Mouse (Mus musculus): ENCODE results near the gene Crb2.

Crb2 gene

DNA sequence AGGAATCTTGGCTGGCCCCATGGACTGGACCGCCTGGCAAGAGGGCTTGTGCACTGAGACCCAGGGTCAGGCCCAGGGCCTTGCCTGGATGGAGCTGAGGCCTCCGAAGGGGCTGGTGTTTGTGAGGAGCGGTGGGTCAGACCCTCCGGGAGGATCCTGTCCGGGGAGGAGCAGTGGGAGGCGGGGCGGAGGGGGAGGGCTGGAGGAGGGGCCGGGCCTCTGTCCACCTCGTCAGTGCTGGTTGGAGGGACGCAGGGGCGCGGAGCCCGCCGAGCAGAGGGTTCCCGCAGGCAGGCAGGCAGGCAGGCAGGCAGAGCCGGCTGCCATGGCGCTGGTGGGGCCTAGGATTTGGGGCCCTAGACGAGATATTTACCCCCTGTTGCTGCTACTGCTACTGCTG is at the start of gene Crb2:
Gene Crb2, plus strand, starts transcription at position 234 of the 400 bp plus-strand sequence.
- no peak for DNase-seq (ENCODE audit: low spot score in 2 of 2)

DNA sequence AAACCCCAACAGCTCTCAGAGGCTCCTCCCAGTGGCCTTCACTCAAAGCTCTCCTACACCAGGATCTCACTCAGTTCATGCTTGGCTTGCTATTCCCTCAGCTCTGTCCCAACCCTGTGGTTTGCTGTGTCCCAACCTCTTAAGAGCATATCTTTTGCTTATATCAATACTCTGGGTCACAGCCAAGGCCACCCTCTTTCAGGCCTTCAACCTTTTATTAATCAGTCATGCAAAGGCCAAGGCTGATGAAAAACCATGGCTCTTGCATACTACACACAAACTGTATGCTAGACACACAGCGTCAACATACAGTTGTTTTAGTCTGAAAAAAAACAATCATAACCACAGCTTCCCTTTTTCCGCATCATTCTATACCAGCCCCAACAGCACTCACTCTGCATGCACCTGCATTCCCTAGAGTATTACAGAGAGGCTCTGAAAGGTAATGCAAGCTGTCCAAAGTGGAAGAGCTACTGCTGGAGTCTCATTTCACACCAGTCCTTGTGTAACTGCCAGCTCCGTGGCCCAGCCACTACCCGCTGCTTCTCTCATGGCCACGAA is 44.7 kb upstream of the Crb2 start:
- DNase-seq (ENCODE audit: low spot score in 2 of 2): no peak

DNA sequence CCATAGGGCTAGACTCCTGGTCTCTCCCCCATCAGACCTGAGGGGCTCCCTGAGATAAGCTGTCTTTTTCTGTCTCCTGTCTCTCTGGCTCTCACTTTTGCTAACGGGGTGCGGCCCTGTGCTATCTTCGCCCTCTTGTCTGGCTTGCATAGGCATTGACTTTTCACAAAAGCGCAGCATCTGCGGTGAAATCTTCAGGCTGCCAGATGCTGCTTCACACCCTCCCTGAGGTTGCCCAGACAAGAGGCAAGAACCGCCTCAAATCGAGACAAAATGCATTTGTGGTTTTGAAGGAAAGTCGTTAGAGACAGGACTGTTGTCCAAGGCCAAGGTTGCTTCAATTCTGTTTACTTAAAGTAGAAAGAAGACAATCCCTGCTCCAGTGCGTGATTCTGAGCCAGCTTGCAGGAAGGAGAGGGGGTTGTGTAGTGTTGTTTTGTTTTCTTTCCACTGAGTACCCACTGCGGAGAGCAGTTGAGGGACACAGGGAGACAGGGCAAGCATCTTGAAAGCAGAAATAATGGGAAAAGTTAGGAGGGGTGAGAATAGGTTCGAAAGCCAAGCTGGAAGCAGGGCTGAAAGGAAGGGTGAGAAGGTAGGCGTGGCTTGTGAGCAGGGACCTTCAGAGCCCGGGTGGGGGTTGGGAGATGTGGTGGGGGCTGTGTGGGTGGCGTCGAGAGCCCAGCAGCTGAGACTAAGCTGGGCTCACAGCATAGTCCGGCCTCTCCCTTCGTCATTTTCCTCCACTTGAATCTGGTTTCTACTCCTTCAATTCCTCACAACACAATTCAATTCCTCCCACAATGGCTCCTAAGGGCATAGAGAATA is 40.9 kb upstream of the Crb2 start:
- no peak for DNase-seq (ENCODE audit: low spot score in 2 of 2)

DNA sequence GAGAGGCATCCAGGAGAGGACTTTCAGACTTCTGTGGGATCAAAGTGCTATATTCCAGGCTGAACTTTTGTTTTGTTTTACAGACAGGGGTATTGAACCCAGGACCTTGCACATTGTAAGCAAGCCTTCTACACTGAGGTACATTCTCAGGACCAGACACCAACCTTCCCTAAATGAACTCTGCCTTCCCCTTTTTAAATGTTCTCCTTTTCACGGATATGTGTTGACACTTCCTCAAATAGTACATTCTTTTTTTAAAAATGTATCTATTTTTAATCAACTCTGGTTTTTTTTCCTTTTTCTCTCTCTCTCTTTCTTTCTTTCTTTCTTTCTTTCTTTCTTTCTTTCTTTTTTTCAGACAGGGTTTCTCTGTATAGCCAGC is 40.3 kb upstream of the Crb2 start:
- DNase-seq (ENCODE audit: low spot score in 2 of 2): no peak

DNA sequence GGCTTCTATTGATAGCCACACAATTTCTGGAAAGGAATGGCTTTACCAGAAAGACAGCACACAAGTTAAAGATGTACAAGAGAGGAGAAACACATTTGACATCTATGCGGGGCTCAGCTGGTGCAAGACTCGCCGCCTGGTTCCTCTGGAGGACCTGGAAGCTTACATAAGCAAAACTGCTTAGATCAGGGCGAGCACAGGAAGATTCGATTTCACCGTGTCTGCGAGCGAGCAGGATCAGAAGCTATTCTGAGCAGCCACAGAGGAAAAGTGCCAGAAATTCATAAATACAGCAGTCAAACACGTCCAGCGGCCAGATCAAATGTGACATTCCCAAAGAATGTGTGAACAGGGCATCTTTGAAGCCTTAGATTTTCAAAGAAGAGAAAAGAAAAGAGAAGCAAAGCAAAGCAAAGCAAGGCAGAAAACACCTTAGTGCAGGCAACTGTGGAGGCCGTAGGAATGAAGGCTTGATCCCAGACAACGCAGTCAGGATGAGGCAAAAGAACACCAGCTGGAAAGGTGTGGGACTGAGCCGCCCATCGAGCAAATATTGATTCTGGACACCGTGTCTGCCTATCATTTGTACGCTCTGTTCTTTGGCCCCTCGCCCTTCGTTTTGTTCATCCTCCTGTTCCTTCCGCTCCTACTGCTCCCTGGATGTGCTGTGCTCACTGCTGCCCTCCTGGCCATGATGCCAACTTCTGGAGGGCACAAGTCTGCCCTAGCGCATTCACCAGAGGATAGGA is 34.1 kb upstream of the Crb2 start:
- no peak for DNase-seq (ENCODE audit: low spot score in 2 of 2)

DNA sequence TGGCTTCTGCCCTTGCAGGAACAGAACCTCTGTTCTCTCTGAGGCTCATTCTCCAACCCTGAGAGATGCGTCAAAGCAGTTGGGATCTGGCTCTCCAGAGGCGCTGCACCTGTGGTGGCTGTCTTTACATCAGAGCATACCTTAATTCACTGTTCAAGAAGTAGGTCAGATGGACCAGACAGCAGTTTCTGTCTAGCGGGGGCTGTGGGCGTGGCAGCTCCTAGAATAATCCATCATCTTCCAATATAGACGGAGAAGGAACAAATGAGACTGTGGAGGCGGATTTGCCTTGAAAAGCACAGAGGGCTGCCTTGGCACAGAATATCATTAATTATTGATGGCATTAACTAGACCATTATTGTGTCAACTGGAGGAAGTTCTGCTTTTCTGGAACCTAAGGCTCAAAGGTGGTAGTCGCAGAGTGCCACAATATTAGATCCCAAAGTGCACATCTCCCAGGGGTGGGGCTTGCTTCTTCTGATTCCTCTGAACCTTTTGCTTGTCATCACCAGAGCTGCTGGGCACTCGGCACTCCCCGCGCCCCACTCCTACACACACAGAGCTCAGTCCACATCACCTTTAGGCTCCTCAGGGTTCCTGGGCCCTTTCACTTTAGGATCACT is 31.2 kb upstream of the Crb2 start:
- no peak for DNase-seq (ENCODE audit: low spot score in 2 of 2)

DNA sequence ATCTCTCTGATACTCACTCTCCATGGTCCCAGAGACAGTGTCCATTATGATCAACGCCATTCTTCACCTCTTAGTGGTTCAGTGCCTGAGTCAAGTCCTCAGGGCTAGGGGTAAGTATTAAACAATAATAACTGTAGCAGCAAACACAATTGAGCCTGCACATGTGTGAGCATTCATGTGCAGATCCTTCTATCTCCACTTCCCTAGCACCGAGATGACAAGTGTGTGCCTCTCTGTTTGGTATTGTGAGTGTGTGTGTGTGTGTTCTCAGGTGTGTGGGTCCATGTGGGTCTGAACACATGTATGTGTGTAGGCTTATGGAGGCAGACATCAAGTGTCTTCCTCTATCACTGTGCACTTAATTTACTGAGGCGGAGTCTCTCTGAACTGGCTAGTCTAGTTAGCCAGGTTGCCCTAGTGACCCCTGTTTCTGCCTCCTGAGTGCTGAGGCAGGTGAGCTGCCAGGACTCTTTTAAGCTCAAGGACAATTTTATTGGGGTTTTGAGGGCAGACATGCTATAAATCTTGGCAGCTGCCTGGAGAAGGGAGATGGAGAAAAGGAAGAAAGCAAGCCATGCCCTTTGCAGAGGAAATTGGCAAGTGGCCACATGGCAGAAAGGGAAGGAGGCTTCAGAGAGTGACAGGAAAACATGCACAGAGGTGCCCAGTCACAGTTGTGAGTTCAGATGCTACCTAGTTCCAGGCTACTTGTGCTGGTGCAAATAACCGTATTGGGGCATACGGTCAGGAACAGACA is 29.6 kb upstream of the Crb2 start:
- no peak for DNase-seq (ENCODE audit: low spot score in 2 of 2)

DNA sequence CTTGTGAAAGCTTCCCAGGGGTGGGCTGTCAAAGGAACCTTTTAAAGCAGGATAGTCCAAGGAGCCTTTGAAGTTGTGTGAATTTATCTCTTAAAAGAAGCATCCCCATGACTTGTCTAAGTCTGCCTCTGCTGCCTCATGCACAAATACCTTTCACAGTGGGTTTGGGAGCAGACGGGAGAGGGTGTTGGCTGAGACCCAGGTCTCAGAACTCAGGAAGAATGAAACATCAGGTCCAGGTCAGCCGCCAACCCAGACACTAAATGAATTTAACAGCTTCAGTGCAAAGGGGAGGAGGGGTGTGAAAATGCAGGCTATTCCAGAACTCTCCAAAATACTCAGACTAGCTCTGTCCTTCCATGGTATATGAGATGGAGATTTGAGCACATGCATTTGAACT is 28.1 kb upstream of the Crb2 start:
- DNase-seq (ENCODE audit: low spot score in 2 of 2): no peak

DNA sequence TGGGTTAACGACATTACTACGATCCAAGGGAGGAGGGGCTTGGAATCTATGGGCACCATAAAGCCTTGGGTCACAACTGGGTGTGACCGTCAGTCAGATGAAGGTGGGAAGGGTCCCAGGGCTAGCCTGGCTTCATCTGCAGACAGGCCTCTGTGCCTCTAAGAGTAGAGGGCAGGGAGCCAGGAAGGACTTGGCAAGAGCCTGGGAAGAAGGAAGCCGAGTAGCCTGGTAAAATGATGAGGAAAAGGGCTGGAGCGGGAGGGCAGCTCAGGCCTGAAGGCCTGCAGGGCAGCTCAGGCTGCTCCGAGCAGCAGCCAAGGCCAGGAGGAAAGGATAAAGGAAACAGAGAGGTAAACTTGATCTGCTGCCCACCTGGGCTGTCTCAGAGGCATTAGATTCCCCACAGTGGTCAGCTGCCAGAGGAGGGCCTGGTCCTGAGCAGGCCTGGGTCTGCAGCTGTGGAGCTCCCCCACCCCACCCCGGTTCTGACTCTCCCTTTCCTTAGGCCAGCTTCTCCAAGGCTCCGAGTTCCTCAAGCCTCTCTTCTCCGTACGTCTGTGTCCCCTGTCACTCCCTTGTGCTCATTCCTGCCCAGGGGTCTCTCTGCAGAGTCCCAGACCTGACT is 27.5 kb upstream of the Crb2 start:
- DNase-seq (ENCODE audit: low spot score in 2 of 2): no peak

DNA sequence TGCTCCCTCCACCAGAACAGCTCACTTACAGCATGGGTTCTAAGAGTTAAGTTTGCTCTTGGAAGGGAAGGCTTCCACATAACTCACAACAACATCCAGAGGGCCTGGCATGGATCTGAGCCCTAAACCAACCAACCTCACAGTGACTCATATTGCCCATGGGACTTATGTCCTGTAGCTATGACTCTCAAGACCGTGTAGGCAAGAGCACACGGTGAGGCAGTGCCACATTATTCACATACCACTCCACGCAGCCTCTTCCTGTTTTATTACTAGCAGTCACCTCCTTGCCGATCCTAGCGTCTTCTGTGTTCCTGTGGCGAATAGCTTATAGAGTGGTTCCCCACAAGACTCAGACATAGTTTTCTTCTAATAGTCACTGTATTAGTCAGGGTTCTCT is 26.7 kb upstream of the Crb2 start:
- DNase-seq (ENCODE audit: low spot score in 2 of 2): no peak

DNA sequence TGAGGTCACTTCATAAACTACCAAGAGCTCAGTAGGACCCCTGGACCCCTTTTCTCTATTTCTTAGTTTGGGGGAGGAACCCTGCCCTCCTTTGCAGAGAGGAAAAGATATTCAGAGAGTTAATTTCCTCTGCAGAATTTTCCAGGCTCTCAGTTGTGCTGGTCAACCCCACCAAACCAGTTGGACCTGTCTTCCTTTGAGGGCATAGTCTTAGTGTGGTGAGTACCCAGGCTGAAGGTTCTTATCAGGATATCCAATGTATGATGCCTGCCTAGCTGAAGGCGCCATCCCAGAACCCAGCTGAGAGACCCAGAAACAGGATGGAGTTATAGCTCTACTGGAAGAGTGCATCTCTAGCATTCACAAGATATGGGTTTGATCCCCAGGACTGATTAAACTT is 24.9 kb upstream of the Crb2 start:
- DNase-seq (ENCODE audit: low spot score in 2 of 2): no peak

DNA sequence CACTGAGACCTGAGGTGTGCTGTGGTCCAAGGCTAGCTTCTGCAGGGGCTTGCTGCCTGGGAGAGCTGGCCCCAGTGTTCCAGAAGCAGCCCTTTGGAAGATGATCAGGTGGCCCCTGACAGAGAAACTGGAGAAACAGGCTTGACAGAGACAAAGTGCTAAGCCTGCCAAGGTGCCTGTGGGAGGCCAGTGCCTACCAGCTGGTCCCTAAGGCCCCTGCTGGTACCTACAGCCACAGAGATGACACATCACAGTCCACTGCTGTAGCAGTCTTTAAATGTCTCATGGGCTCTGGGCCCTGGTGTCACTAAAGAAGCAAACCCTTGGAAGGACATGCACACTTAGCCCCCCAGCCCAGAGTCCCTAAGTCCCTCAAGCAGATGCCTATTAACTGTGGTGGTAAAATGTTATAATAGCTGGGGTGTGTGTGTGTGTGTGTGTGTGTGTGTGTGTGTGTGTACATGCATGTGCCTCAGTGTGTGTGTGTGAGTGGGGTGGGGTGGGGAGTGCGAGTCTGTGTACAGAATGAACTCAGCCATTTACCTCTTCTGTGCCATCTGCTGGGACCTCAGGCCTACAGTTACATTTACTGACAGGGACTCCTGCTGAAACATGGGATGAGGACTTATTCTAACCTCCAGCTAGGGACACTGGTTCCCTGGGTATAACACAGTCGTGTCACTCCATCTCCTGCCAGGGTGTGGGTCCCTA is 19.7 kb upstream of the Crb2 start:
- no peak for DNase-seq (ENCODE audit: low spot score in 2 of 2)

DNA sequence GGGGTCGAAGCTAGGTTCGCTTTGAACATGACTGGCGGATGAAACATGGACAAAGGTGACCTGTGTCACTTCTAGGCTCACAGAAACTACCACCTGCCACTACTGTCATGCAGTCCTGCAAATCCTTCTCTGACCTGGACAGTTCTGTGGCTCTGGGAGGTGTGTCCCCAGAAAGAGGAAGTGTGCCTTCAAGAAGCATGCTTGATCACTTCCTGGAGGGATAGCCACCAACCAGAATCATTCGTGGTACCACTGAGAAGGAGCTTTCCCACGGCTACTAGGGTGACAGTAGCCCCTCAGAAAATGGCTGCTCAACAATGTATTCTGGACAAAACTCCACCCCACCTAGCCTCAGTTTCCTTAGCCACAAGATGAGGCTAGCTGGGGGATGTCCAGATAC is 19.0 kb upstream of the Crb2 start:
- no peak for DNase-seq (ENCODE audit: low spot score in 2 of 2)

DNA sequence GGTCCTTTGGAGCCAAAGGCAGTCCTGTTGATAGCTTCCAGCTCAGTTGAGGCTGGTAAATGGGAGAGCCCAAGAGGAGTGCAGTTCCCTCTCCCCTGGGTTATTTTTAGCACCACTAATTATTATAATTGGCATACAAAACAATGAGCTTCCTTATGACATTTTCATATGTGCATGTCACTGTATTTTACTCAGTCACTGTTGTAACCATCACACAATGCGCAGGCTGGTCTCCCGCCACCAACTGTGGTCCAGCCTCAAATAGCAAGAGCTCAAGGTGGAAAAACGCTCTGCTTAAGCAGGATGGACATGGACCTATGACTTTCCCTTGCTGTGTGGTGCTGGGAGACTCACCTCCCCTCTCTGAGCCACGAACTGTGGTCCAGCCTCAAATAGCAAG is 18.3 kb upstream of the Crb2 start:
- DNase-seq (ENCODE audit: low spot score in 2 of 2): no peak

DNA sequence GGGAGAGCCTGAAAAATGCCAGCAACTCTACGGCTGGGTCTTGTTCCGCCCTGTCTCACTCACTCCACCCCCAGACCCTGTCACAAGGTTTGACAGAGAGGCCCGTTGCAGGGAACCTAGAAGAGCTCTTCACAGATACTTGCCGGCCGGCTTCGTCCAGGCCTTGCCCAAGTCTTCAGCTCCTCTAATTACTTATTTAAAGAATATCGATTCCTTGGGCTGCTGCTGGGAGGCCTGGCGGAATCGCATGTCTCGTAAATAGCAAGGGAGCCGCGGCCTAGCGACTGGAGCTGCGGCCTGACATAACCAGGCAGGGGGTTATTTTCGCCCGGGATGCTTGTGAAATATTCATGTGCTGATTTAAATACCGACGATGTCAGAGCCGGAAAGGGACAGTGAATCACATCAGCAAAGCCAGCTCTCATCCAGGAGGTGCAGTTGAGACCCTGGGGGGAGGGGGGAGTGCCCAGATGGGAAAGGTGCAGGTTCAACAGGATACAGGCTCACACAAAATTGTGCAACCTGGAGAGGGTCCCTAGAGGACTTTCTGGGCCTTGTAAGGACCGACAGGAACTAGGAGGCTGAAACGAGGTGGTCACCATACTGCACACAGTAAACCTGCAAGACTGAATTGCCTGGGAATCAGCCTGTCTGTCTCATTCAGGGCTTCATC is 17.6 kb upstream of the Crb2 start:
- DNase-seq (ENCODE audit: low spot score in 2 of 2): no peak

DNA sequence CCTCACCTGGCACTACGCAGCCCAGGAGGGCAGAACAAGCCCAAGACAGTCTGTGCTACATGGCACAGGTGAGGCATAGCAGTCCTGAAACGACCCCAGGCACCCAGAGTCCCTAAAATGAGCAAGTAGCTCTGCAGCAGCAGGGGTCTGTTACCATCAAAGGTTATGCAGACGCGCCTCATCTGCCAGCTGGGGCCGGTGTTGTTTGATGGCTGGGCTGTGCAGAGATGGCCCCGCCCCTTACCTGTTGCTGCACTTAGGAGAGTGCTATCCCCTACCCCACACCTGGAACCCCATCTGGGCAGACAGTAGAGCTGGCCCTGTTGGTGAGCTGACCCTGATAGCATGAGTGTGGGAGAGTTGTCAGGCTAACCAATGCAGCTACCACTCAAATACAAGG is 15.4 kb upstream of the Crb2 start:
- DNase-seq (ENCODE audit: low spot score in 2 of 2): no peak

DNA sequence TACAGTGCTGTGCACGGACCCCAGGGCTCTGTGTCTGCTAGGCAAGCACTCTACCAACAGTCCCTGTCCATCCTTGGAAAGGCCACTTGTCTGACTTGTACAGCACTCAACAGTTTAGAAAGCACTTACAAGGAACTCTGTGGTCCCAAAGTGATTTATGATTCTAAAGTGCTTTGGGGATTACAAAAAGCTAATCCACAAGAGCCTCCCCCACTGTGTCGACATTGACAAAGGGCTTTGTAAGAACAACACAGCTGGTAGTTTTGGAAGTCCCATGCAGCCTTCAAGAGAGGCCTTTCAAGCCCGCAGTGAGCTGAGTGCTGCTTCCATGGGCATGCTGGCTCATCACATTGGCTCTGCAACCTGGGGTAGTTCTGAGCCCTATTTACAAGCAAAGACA is 12.4 kb upstream of the Crb2 start:
- DNase-seq (ENCODE audit: low spot score in 2 of 2): no peak

DNA sequence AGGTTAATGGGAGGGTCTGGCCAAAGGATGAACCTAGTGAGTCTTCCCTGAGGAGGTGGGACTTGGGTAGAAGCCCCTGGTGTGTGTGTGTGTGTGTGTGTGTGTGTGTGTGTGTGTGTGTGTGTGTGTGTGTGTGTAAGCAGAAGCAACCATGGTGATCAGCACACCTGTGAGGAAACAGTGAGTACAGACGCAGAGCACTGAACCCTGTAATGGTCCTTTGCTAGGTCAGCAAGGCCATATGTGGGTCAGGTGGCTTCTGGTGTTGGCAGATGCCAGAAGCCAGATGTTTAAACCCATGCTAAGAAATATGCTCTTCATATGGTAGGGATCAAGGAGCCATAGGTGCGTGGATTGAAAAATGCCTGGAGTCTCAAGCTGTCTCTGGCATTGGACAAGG is 11.5 kb upstream of the Crb2 start:
- DNase-seq (ENCODE audit: low spot score in 2 of 2): no peak

DNA sequence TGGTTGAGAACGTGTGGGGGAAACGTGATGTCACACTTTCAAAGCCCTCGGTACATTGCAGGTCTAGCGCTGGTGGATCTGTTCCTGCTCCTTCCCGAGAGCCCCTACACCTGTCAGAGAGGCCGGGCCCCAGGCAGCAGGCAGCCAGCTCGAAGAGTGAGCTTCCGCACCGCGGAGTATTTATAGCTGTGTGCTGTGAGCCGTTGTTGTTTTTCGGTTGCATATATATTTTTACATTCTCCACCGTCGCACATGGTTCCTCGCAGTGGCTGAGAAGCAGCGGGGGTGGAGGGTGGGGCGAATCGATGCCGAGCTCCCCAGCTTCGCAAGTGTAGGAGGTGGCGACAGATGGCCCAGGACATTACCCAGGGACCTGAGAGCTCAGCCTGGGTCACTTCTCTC is 11.0 kb upstream of the Crb2 start:
- peak; percentile 63 to 81 for DNase-seq (ENCODE audit: low spot score in 2 of 2)

Data from spleen, postnatal 4 days (tissue).